Mouse (Mus musculus) R1 (cell line): Measurements from ENCODE around the gene Gm5148.

Experiments used
- DNase-seq: peaks from one replicate; pipeline ENCODE4 v3.0.0-alpha.2; 2018; ENCODE audit warnings: low read depth, low spot score

The Gm5148 gene

GRCm38 (mm10) chr3:37738171-37738950, 14.1 kb upstream of the Gm5148 start:
- no peak for DNase-seq

- DNase-seq, result no peak
Observed at GRCm38 (mm10) chr3:37737407-37737806, 13.1 kb upstream of the Gm5148 start.

GRCm38 (mm10) chr3:37735166-37735565, 10.9 kb upstream of the Gm5148 start:
- no peak for DNase-seq

- no peak for DNase-seq
Observed at GRCm38 (mm10) chr3:37729142-37729541, 4.9 kb upstream of the Gm5148 start.

- no peak for DNase-seq
Observed at GRCm38 (mm10) chr3:37728112-37729100, 4.1 kb upstream of the Gm5148 start.

GRCm38 (mm10) chr3:37727392-37727791, 3.1 kb upstream of the Gm5148 start:
- DNase-seq, result no peak

GRCm38 (mm10) chr3:37726501-37727140, 2.3 kb upstream of the Gm5148 start:
- no peak for DNase-seq

- DNase-seq, result no peak
Observed at GRCm38 (mm10) chr3:37724946-37725735, 851 bp upstream of the Gm5148 start.

- DNase-seq, result peak; percentile 70
Observed at GRCm38 (mm10) chr3:37723662-37724170, 574 bp downstream of the Gm5148 start.

- DNase-seq, result peak; percentile 64
Observed at GRCm38 (mm10) chr3:37723061-37723521, 1.2 kb downstream of the Gm5148 start.

- DNase-seq, result no peak
Observed at GRCm38 (mm10) chr3:37722487-37723060, 1.7 kb downstream of the Gm5148 start.

- DNase-seq, result no peak
Observed at GRCm38 (mm10) chr3:37716992-37717391, 7.3 kb downstream of the Gm5148 start.

GRCm38 (mm10) chr3:37715734-37716133, 8.6 kb downstream of the Gm5148 start:
- no peak for DNase-seq

- no peak for DNase-seq
Observed at GRCm38 (mm10) chr3:37712501-37712900, 11.8 kb downstream of the Gm5148 start.

GRCm38 (mm10) chr3:37711639-37712038, 12.7 kb downstream of the Gm5148 start:
- no peak for DNase-seq

GRCm38 (mm10) chr3:37707801-37708200, 16.5 kb downstream of the Gm5148 start:
- no peak for DNase-seq

- DNase-seq, result no peak
Observed at GRCm38 (mm10) chr3:37706439-37706838, 17.9 kb downstream of the Gm5148 start.

GRCm38 (mm10) chr3:37705436-37705835, 18.9 kb downstream of the Gm5148 start:
- peak; percentile 74 for DNase-seq

GRCm38 (mm10) chr3:37704701-37705279, 19.5 kb downstream of the Gm5148 start:
- DNase-seq, result peak; percentile 94

- peak; percentile 26 for DNase-seq
Observed at GRCm38 (mm10) chr3:37703066-37703465, 21.2 kb downstream of the Gm5148 start.
